9 mouse cellular contexts compared by ENCODE assay signal in genomic region chr14:117831731-117832130, GRCm38 (mm10).
DNase-seq lines count a peak whose midpoint lies in the region; ATAC-seq lines count a peak whose summit lies in the region.
"Had no signal": no experiment of that assay in that cellular context is flagged by ENCODE, and none has a peak within 500 bp of the region (broad histone marks: within the 10 kb centered on the region; RNA-seq: fewer than 3 reads in every experiment).

No protein-coding gene starts in this region.

- H3K36me3 ChIP-seq in forebrain, embryonic 16.5 days (ENCODE audit: control insufficient read depth, insufficient read depth): no peaks in the 10 kb centered on the region
- no peaks in the 10 kb centered on the region for H3K36me3 ChIP-seq in neural tube, embryonic 15.5 days
- H3K36me3 ChIP-seq: liver, embryonic 15.5 days had no signal

- no peak overlapping the region for H3K9ac ChIP-seq in forebrain, embryonic 16.5 days (replicated peaks; ENCODE audit: low read depth, low read length)
- no peak overlapping the region for H3K9ac ChIP-seq in neural tube, embryonic 15.5 days (replicated peaks)
- H3K9ac ChIP-seq: liver, embryonic 15.5 days had no signal

- 44% methylated on average over 4 of the region's 4 CpGs for WGBS in forebrain, embryonic 16.5 days
- WGBS in neural tube, embryonic 15.5 days: 26% methylated on average over 4 of the region's 4 CpGs

- H3K4me3 ChIP-seq in forebrain, embryonic 16.5 days (replicated peaks; ENCODE audit: low read length): no peak overlapping the region
- no peak overlapping the region for H3K4me3 ChIP-seq in neural tube, embryonic 15.5 days (replicated peaks)
- H3K4me3 ChIP-seq: liver, embryonic 15.5 days had no signal

- DNase-seq in layer of hippocampus, adult 11-12 months (ENCODE audit: low spot score): peak; percentile 47
- DNase-seq in layer of hippocampus, adult 9-10 months (ENCODE audit: low spot score): no peak
- peak; percentile 61 to 83 for DNase-seq in adrenal gland, adult (ENCODE audit: inconsistent age in 2 of 2, low spot score in 1 of 2)
- peak; percentile 23 to 73 for DNase-seq in kidney, postnatal 36 days
- DNase-seq in gastrocnemius, postnatal 25 days: no peak
- DNase-seq in ovary, postnatal 10 days (ENCODE audit: low spot score): no peak

- H3K4me2 ChIP-seq in forebrain, embryonic 16.5 days (ENCODE audit: low read length): no peak overlapping the region
- H3K4me2 ChIP-seq in neural tube, embryonic 15.5 days: no peak overlapping the region
- H3K4me2 ChIP-seq: liver, embryonic 15.5 days had no signal

- peaks cover 3% of the 10 kb centered on the region; the same call in 1 of the 2 replicates for H3K4me1 ChIP-seq in forebrain, embryonic 16.5 days (replicated peaks; ENCODE audit: control insufficient read depth, insufficient read depth, low read length)
- H3K4me1 ChIP-seq in neural tube, embryonic 15.5 days: peaks cover 14% of the 10 kb centered on the region
- H3K4me1 ChIP-seq: liver, embryonic 15.5 days had no signal

- no peaks in the 10 kb centered on the region for H3K27me3 ChIP-seq in forebrain, embryonic 16.5 days (replicated peaks; ENCODE audit: control insufficient read depth, insufficient read depth, low read length)
- H3K27me3 ChIP-seq in neural tube, embryonic 15.5 days (replicated peaks): no peaks in the 10 kb centered on the region
- H3K27me3 ChIP-seq: liver, embryonic 15.5 days had no signal

- H3K9me3 ChIP-seq in forebrain, embryonic 16.5 days (ENCODE audit: control insufficient read depth, low read length): no peaks in the 10 kb centered on the region
- no peaks in the 10 kb centered on the region for H3K9me3 ChIP-seq in neural tube, embryonic 15.5 days (replicated peaks)
- H3K9me3 ChIP-seq: liver, embryonic 15.5 days had no signal

- H3K27ac ChIP-seq in forebrain, embryonic 16.5 days (ENCODE audit: low read length): no peak overlapping the region
- no peak overlapping the region for H3K27ac ChIP-seq in neural tube, embryonic 15.5 days (replicated peaks)
- H3K27ac ChIP-seq: liver, embryonic 15.5 days had no signal

- ATAC-seq in forebrain, embryonic 16.5 days: peak; percentile 47; the same call in 1 of the 2 replicates
- peak; percentile 56; the same call in 1 of the 2 replicates for ATAC-seq in neural tube, embryonic 15.5 days (ENCODE audit: low FRiP score)

Comparison
In these comparisons a context has a peak if more than half of its experiments do, and no peak if none do; other contexts are left out.
1. DNase-seq: peak in layer of hippocampus, adult 11-12 months (single experiment), adrenal gland, adult (2 of 2) and kidney, postnatal 36 days (2 of 2); none in layer of hippocampus, adult 9-10 months (single experiment), gastrocnemius, postnatal 25 days (single experiment) and ovary, postnatal 10 days (single experiment).